Mouse (Mus musculus) T-helper 2 cell (primary cell): ENCODE results near the gene Ldlrap1.
"Not testable (repeated sequence)": the region's sequence is repeated elsewhere in the genome, so short reads cannot be mapped to it uniquely, and the experiment has no call there.

ENCODE experiments used
- in situ Hi-C: fragments of 300-600 bp; cut with MboI, MseI; formaldehyde crosslinking; loops from one replicate; pipeline ENCODE4 v1.15.1; 2025; ENCODE audit warnings: high pct_unique_total_duplicates

The Ldlrap1 gene

GRCm38 (mm10) chr4:134767426-134768225 lies at the start of gene Ldlrap1:
Ldlrap1 (minus strand) TSS chr4:134768024.
- in situ Hi-C loops = no loop called here

GRCm38 (mm10) chr4:134814229-134814571 lies 46.4 kb upstream of the Ldlrap1 start:
- in situ Hi-C loops = loop anchor here (5.0 kb wide), 1 partner anchor 78 kb away; no protein-coding TSS in a partner anchor

DNA sequence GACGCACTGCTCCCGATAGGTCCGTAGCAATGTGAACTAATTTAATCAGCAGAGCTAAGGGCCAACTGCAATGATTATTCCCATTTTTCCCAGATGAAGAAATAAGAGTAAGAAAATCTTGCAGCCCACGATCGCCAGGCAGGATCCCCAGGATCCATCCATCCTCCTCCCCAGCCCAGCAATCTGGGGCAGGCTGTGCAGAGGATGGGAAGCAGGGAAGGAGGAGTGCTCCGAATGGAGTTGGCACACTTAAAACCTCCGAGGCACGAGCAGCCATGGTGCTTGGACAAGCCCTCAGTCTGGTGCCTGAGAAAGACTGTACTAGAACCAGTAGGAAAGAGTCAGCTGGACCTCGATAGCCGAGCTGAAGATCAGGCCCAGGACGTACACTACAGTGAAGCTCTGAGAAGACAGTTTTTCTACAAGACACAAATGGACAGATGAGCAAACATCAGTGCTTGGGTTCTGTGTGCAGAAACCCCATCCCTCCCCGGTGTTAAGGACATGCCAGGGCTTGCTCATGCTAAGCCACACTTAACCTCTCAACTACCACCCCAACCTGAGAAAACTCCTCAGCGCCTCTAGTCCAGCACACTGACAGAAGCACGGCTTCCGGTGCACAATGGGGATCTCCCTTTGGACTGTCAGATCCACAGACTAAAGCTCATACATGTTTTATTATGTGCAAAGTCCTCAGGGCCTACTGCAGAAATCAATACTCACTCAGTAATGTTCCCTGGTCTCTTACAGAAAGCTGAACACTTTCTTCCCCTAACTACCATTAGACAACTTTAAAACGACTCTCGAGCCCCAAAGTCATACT lies 45.8 kb upstream of the Ldlrap1 start:
- in situ Hi-C loops = loop anchor here (5.0 kb wide), 1 partner anchor 79 kb away; no protein-coding TSS in a partner anchor

- in situ Hi-C loops = no loop called here
Observed at GRCm38 (mm10) chr4:134804765-134805164, 36.9 kb upstream of the Ldlrap1 start.

GRCm38 (mm10) chr4:134802765-134803164 lies 34.9 kb upstream of the Ldlrap1 start:
- in situ Hi-C loops = no loop called here

DNA sequence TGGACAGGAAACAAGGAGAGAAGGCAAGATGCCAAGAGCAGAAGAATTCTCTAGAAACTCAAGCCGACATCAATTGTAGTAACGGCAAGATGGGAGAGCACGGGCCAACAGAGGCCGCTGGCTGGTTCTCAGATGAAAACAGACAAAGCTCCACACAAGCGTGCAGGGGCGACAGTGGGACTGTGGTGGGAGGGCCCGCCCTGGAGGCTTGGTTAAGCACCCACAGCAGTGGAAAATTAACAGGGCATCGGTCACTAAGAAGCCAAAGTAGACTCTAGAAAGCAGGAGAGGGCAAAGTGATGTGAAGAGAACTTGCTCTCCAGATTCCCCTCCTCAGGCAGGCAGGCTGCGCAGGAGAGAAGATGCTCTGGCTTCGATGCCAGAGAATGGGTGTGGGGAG lies 34.3 kb upstream of the Ldlrap1 start:
- in situ Hi-C loops = no loop called here

DNA sequence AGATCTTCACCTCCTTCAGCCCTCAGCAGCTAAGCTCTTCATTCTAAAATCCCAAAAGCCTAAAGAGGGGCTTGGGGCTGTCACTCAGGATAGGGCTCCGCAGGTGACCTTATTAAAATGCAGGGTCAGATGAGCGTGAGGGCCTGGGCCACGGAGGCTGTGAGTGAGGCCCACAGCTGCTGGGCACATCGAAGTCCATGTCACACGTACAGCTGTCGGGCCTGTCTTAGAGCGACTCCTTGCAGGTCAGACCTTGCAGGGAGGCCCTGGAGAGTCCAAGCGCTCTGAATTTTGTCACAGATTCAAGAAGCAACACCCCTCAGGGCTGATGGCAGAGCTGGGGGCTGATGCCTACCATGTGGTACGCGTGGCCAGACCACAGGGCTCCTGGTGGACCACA lies 32.9 kb upstream of the Ldlrap1 start:
- in situ Hi-C loops = no loop called here

- in situ Hi-C loops = no loop called here
Observed at GRCm38 (mm10) chr4:134800098-134800497, 32.3 kb upstream of the Ldlrap1 start.

DNA sequence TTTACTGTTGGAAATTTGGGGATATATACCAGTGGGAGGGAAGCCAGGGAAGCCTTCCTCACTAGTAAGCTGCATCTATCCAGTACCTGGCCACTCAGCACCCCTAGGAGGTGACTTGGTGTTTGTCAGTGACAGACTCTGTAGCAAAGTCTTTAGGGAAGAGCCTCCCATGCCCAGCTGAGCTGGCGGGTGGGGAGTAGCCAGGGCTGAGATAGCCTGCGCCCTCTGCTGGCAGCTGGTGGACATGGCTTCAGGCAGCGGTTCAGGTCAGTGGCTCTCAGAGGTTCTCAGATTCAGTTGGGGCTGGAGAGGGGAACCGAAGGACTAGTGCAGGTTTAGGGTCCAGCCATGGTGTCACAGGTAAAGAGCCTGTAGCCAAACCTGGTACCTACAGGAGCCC lies 31.4 kb upstream of the Ldlrap1 start:
- in situ Hi-C loops = no loop called here

DNA sequence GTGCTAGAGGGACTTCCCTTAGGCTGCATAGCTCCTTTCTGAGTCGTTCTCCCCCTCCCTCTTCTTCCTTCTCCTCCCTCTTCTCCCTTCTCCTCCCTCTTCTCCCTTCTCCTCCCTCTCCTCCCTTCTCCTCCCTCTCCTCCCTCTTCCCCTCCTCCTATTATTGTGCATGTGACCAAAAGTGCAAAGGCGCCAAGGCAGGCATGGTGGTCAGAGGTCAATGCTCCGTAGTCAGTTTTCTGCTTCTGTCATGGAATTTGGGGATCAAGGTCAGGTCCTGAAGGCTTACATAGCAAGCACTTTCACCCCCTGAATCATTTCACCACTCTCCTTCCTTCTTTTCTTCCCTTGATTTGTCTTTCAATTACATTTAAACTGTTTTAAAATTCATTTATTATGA lies 31.0 kb upstream of the Ldlrap1 start:
- in situ Hi-C loops = no loop called here

- in situ Hi-C loops = no loop called here
Observed at GRCm38 (mm10) chr4:134797621-134798020, 29.8 kb upstream of the Ldlrap1 start.

DNA sequence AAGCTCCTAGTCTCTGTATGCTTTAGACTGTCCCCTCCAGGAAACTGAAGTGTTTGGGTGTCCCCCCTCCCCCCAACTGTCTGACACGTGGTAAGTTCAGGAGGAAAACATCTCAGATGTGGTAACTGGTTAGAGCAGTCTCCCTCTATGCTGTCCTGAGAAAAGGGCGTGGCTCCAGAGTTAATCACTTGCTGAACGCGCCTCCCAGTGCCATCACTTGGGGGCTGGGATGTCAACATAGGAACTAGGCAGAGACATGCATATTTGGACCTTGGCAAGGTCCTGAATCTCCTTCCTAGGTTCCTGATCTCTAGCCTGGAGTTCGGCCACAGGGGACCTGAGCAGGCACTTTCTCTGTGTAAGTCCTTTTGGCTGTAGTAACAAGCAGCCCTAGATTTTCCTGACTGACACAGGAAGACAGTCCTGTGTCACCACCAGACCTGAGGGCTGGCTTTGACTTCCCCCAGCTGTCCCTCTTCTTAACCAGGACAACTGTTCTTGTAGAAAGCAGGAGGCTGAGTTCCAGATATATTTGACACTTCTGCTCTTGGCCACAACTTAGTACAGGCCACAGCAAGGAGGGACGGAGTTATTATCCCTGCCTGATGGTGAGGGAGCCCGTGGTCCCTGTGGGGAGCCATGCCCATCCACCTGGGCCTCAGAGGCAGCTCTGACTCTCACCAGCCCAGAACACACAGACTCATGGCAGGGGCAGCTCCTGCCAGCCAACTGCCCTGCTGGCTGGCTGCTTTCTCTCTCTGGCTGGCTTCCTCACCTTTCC lies 28.9 kb upstream of the Ldlrap1 start:
- in situ Hi-C loops = no loop called here

DNA sequence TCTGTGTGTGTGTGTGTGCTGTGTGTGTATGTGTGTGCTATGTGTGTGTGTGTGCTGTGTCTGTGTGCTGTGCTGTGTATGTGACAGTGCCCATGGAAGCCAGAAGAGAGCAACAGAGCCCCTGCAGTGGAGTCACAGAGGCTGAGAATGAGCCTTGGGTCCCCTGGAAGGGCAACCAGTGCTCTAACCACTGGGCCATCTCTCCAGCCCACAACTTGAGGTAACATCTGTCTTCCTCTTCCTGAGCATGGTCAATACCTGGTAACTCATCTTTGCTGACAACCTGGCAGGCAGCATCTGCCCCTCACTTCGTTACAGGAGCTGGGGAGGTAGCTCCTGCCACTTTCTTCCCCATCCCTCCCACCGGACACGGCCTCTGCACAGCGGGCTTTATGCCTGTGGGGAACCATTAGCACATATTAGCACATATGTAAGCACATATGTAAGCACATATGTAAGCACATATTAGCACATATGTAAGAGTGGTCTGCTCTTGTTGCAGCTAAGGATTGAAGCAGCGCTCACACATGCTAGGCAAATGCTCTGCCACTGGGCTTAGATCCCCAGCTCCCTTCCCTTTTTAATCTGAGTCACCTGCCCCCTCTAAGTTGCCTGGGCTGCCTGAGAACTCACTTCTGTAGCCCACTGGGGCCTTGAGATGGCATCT lies 28.1 kb upstream of the Ldlrap1 start:
- in situ Hi-C loops = no loop called here

DNA sequence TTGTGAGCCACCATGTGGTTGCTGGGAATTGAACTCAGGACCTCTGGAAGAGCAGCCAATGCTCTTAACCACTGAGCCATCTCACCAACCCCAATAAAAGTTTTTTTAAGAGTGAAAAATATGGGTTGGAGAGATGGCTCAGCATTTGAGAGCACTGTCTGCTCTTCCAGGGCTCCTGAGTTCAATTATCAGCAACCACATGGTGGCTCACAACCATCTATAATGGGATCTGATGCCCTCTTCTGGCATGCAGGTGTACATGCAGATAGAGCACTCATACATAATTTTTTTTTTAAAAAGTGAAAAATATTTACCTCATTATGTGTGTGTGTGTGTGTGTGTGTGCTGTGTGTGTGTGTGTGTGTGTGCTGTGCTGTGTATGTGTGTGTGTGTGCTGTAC lies 27.1 kb upstream of the Ldlrap1 start:
- in situ Hi-C loops = not testable (repeated sequence)

- in situ Hi-C loops = no loop called here
Observed at GRCm38 (mm10) chr4:134793213-134793956, 25.6 kb upstream of the Ldlrap1 start.

DNA sequence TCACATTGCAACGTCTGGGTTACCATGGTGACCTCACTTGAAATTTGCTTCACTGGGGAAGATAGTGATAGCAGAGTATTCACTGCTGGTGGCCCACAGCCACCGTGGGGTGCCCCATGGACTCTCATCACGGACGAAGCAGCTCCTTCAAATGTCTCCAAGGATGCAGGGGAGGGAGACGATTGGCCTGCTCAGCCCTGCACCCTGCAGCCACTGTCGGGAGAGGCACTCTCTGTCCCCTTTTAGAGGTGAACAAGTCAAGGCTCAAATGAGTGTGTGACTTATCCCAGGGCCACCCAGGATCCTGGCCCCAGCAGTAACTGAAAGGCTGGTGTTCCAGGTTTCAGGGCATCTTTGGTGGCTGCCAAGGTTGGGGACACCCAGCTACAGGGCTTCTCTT lies 23.9 kb upstream of the Ldlrap1 start:
- in situ Hi-C loops = no loop called here

DNA sequence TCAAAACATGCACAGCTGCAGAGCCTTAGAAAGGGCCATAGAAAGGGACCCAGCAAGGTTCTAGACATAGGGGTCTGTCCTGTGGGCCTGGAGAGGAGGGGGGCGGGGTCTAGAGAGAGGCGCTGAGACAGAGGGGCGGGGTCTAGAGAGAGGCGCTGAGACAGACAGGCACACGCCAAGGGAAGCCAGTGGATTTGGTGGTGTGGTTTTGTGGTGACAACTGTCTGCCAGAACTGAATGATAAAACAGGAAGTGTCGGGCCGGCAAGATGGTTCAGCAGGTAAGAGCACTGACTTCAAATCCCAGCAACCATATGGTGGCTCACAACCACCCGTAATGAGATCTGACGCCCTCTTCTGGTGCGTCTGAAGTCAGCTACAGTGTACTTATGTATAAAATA lies 19.1 kb upstream of the Ldlrap1 start:
- in situ Hi-C loops = no loop called here

DNA sequence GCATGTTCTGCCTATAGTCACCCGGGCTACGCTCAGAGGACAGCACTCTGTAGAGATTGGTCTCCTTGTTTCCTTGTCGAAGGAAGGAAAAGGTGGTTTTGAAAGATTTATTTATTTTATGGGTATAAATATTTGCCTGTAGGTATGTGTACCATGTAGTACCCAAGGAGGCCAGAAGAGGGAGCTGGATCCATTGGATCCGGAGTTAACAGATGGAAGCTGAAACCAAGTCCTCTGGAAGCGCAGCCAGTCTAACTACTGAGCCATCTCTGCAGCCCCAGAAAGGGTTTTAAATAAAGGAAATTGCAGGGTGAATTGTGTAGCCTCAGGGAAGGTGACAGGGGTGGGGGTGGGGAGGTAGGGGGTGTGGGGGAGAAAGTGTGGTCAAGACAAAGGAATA lies 16.9 kb upstream of the Ldlrap1 start:
- in situ Hi-C loops = no loop called here

- in situ Hi-C loops = no loop called here
Observed at GRCm38 (mm10) chr4:134779136-134779934, 11.5 kb upstream of the Ldlrap1 start.

DNA sequence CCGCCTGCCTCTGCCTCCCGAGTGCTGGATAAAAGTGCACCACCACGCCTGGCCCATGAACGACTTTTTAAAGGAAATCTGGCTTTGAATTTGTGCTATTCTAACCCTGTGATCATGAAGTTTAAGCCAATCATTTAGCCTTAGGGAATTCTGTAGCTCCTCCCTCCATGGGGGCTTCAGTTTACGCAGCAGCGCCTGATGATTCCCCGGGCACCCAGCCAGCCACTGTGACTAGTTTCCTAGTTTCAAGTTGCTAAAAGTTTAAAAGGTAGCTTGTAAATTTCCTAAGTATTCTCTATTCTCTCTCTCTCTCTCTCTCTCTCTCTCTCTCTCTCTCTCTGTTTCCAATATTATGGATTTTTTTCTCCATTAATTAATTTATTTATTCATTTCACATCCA lies 8.4 kb upstream of the Ldlrap1 start:
- in situ Hi-C loops = no loop called here
